Mouse (Mus musculus) hindbrain, embryonic 16.5 days (tissue): ENCODE results near the gene Adamts5. TPM values are rescaled to one million over a fixed set of nuclear protein-coding genes. Genes with fewer than 3 reads are reported as not detected.

Experiments
- ATAC-seq: fragments of 200-750 bp; cut with Nextera tagmentation; 2 replicates; pipeline ENCODE4 v1.8.0; 2017; ENCODE audit warnings: moderate TSS enrichment, moderate library complexity
- H3K27ac ChIP-seq: fragments of 300-500 bp; sonication (generic); 2 replicates; pipeline ENCODE4 v1.5.1; 2014; ENCODE audit warnings: low read depth, mild to moderate bottlenecking, control low read depth, low read length, moderate library complexity
- H3K27me3 ChIP-seq: fragments of 300-500 bp; sonication (generic); replicated peaks from 2 replicates; pipeline ENCODE4 v1.6.1; 2014; ENCODE audit warnings: low read length; ENCODE audit not compliant: control insufficient read depth, insufficient read depth
- H3K36me3 ChIP-seq: fragments of 300-500 bp; sonication (generic); 2 replicates; pipeline ENCODE4 v1.6.1; 2014; ENCODE audit warnings: mild to moderate bottlenecking, low read length, moderate library complexity, mixed read lengths; ENCODE audit not compliant: control insufficient read depth, insufficient read depth
- H3K4me1 ChIP-seq: fragments of 300-500 bp; sonication (generic); 2 replicates; pipeline ENCODE4 v1.6.1; 2014; ENCODE audit warnings: low read depth, low read length; ENCODE audit not compliant: control insufficient read depth, insufficient read depth
- H3K4me2 ChIP-seq: fragments of 300-500 bp; sonication (generic); 2 replicates; pipeline ENCODE4 v1.6.1; 2014; ENCODE audit warnings: mild to moderate bottlenecking, low read length, control low read depth, moderate library complexity
- H3K4me3 ChIP-seq: fragments of 300-500 bp; sonication (generic); 2 replicates; pipeline ENCODE4 v1.5.1; 2014; ENCODE audit warnings: mild to moderate bottlenecking, low read length, control low read depth, moderate library complexity
- H3K9ac ChIP-seq: fragments of 300-500 bp; sonication (generic); 2 replicates; pipeline ENCODE4 v1.6.1; 2014; ENCODE audit warnings: low read depth, mild to moderate bottlenecking, control low read depth, low read length, moderate library complexity
- H3K9me3 ChIP-seq: fragments of 300-500 bp; sonication (generic); 2 replicates; pipeline ENCODE4 v1.6.1; 2014; ENCODE audit warnings: mild to moderate bottlenecking, low read length, moderate library complexity; ENCODE audit not compliant: control insufficient read depth
- WGBS: fragments of 180-500 bp; shearing (Covaris S2); extraction: QIAGEN DNeasy Blood & Tissue Kit; methylation state at CpG from one replicate; pipeline ENCODE4 v1.1.7; 2014; 5-methylcytosine and 5-hydroxymethylcytosine counted together
- polyA plus RNA-seq: library from polyadenylated mRNA; unstranded; fragments of >200 nt; fragmentation: Nextera tagmentation; extraction: Ambion mirVana; gene quantifications from 2 replicates; pipeline ENCODE4 v1.2.1, GENCODE M21; 2015

Adamts5 gene
- polyA plus RNA-seq, 1 experiment from 2014 or later, result 4.5 TPM

DNA sequence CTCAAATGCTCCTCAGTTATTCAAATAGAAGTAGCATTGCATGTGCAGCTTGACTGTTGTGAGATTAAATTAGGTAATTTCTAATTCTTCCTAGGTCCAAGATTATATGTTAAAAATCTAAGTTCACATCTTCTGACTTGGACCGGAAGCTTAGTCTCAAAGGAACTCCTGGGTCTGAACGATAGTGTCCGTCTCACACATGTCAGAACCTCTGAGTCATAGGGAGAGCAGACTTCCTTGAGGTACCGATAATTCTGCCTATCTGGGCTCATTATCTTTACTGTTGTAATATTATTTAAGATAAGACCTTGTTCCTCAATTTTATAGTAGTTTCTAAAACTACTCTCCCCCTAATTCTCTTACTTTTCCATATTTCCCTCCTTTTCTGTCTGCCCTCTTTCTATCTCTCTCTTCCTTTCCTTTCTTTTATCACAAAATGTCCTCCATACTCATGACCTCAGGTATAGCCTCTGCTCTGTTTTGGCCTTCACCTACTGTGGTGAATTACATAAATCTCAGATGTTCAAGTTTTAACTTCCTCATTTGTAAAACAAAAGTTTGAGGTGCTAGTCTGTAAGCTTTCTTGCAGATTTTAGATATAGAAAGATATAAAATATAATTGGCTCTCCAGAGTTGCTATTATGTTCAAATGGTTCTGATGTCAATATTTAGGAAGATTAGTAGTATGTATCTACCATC, 36.8 kb downstream of the Adamts5 start:
- ATAC-seq, result no peak
- no peaks in the 10 kb centered on the region for H3K4me1 ChIP-seq
- H3K36me3 ChIP-seq, result no peaks in the 10 kb centered on the region
- no peak overlapping the region for H3K27ac ChIP-seq
- no peak overlapping the region for H3K4me2 ChIP-seq
- WGBS, result 93% methylated on average over 4 of the region's 4 CpGs
- H3K9ac ChIP-seq, result no peak overlapping the region
- H3K27me3 ChIP-seq, result no peaks in the 10 kb centered on the region
- no peak overlapping the region for H3K4me3 ChIP-seq
- H3K9me3 ChIP-seq, result no peaks in the 10 kb centered on the region

DNA sequence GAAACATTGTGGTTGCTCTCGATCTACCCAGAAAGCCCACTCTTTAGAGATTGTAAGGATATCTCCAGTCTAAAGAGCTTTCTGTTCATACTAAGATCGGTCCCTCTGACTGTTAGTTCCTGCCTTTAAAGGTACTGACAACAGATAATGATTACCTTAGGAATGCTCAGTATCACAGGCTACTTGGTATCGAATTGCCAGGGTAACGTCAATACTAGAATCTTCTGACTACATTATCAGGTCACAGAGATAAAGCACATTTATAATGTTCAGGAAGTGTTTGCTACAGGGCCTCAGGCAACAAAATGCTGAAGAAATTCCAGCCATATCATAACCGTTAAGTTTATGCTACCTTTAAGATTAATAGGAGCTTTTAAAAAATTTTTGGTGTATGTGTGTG, 47.1 kb downstream of the Adamts5 start:
- H3K4me2 ChIP-seq, result no peak overlapping the region
- no peaks in the 10 kb centered on the region for H3K9me3 ChIP-seq
- no peak overlapping the region for H3K9ac ChIP-seq
- no peak overlapping the region for H3K4me3 ChIP-seq
- whole genome bisulfite sequencing, result 97% methylated on average over 5 of the region's 5 CpGs
- H3K4me1 ChIP-seq, result no peaks in the 10 kb centered on the region
- no peaks in the 10 kb centered on the region for H3K36me3 ChIP-seq
- no peak overlapping the region for H3K27ac ChIP-seq
- ATAC-seq, result no peak
- no peaks in the 10 kb centered on the region for H3K27me3 ChIP-seq

DNA sequence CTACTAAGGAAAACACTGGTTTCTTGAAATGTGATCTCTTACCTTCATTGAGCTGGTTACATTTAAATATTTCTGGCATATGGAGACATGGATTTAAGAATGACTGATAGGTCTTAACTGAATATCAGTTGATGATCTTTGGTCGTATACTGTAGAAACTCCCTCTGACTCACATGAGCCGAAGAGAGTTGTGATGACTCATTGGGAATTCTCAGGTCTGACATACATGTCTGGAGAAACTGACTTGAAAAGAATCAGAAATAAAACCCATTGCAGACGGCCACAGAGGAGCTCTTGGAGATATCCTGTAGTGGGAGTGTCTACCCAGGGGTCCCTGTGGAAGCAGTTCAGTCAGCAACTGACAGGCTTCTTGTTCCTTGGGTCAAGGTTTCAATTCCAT, 74.6 kb downstream of the Adamts5 start:
- no peaks in the 10 kb centered on the region for H3K9me3 ChIP-seq
- no peak overlapping the region for H3K9ac ChIP-seq
- H3K4me1 ChIP-seq, result no peaks in the 10 kb centered on the region
- H3K27ac ChIP-seq, result no peak overlapping the region
- H3K4me3 ChIP-seq, result no peak overlapping the region
- no peak for ATAC-seq
- H3K27me3 ChIP-seq, result no peaks in the 10 kb centered on the region
- H3K4me2 ChIP-seq, result no peak overlapping the region
- no peaks in the 10 kb centered on the region for H3K36me3 ChIP-seq
- WGBS, result 79% methylated on average over 3 of the region's 3 CpGs

DNA sequence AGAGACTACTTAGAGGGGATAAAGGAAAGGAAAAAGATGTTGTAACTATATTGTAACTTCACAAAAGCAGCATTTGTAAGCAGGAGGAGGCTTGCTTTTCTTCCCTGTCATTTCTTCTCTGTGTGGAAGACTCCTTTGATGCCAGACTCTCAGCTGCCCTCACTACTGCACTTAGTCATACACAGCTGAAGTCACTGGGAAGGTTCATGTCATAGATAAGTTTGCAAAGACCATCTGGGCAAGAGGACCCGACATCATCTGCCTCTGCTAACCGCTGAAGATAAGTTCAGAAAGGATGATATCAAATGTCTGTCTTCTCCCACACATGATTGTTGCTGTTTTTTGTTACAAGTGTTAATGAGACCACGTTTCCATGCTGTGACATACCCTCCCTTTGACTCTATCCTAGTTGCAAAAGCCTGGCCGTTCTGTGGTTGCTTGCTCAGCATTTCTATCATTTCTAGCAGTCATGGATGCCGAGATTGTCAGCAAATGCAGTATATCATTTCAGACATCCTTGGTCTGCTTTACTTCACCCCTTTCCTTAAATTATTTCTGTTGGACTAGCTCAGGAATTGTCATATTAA, 79.2 kb downstream of the Adamts5 start:
- Histone ChIP-seq H3K9me3 (no peaks in the 10 kb centered on the region), H3K4me2 (no peak overlapping the region), H3K36me3 (no peaks in the 10 kb centered on the region), H3K9ac (no peak overlapping the region), H3K4me3 (no peak overlapping the region), H3K27me3 (no peaks in the 10 kb centered on the region), H3K4me1 (no peaks in the 10 kb centered on the region), H3K27ac (no peak overlapping the region)
- WGBS, result 84% methylated on average over 5 of the region's 5 CpGs
- no peak for ATAC-seq

DNA sequence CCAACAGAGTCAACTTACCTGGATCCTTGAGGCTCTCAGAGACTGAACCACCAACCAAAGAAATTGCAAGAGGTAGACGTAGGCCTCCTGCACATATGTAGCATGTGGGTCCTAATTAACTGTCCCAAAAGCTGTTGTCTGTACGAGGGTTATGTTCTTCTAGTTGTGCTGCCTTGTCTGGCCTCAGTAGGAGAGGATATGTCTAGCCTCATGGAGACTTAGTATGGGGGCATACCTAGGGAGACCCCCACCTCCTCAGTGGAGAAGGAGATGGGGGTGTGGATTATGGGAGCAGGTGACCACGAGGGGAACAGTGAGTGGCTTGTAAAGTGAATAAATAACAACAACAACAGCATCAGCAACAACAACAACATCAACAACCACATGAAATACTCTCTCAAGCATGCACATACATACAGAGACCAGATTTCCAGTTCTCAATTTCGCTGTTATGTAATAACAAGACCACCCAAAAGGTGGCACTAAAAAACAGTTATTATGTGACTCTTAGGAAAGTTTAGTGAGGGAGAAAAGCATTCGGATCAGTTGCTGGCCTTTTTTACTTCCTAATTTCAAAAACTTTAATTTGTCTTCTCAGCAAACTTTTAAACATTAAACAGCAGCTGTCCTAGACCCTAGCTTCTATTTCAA, 81.7 kb downstream of the Adamts5 start:
- Histone ChIP-seq H3K4me3 (no peak overlapping the region), H3K27me3 (no peaks in the 10 kb centered on the region), H3K4me1 (no peaks in the 10 kb centered on the region), H3K4me2 (no peak overlapping the region), H3K27ac (no peak overlapping the region), H3K36me3 (no peaks in the 10 kb centered on the region), H3K9ac (no peak overlapping the region), H3K9me3 (no peaks in the 10 kb centered on the region)
- peak; percentile 69 for ATAC-seq
- WGBS, result 65% methylated on average over 5 of the region's 5 CpGs

DNA sequence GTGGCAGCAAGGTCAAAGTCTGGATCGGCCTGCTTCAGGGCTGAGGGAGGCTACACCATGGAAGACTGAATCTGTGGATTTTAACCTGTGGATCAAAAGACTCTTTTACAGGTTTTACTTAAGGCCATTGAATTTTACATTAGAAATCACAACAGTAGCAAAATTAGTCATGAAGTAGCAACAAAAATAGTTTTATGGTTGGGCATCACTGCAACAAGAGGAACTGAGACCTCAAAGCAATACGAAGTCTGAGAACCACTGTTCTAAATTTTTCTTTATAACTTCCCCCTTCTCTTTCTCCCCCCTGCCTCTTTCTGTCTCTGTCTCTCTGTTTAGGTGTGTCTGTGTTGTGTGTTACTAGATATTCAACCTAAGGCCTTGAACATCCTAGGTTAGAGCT, 87.5 kb downstream of the Adamts5 start:
- H3K9ac ChIP-seq, result no peak overlapping the region
- H3K4me3 ChIP-seq, result no peak overlapping the region
- H3K27ac ChIP-seq, result no peak overlapping the region
- H3K4me1 ChIP-seq, result no peaks in the 10 kb centered on the region
- ATAC-seq, result no peak
- 91% methylated on average over 2 of the region's 2 CpGs for WGBS
- H3K27me3 ChIP-seq, result no peaks in the 10 kb centered on the region
- no peak overlapping the region for H3K4me2 ChIP-seq
- no peaks in the 10 kb centered on the region for H3K36me3 ChIP-seq
- H3K9me3 ChIP-seq, result no peaks in the 10 kb centered on the region

DNA sequence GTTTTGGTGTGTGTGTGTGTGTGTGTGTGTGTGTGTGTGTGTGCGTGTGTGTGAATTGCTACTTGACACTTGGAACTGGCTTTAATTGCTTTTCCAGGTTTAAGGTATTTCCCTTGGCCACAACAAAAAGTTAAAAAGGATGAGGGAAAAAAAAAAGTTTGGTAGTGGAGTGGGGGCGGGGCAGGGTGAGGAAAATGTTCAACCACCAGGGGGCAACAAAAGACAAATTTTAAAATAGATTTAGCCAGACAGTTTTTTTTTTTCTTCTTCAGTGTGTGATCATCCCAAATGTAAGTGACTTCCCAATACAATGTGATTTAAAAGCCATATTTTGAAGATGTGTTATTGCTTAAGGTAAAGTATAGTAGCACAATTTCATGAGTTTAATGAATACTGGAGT, 94.0 kb downstream of the Adamts5 start:
- no peaks in the 10 kb centered on the region for H3K27me3 ChIP-seq

DNA sequence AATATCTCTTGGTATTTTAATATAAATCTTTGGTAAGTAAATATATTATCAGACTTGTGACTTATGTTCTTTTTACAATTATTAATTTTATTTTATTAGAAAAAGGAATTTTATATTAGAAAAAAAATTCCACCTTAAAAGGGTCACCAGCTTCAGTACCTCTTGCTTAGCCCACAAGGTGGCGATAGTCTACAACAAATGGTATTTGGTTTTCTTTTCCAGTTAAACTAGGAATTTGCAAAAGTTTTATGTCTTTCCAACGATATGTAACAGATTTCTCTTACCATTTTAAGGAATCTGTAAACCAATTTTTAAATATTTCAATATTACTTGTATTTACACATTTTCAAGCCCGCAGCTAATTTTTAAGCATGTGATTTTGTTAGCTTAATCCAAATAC, 94.6 kb downstream of the Adamts5 start:
- Histone ChIP-seq H3K27me3 (no peaks in the 10 kb centered on the region), H3K9ac (no peak overlapping the region), H3K36me3 (no peaks in the 10 kb centered on the region), H3K27ac (no peak overlapping the region), H3K4me1 (peaks cover 8% of the 10 kb centered on the region), H3K4me2 (no peak overlapping the region; the same call in 1 of the 2 replicates), H3K4me3 (no peak overlapping the region), H3K9me3 (no peaks in the 10 kb centered on the region)
- WGBS, result 20% methylated on average over 3 of the region's 3 CpGs
- no peak for ATAC-seq

More for the DNA sequence above, 94.0 kb downstream of the Adamts5 start:
- Histone ChIP-seq H3K36me3 (no peaks in the 10 kb centered on the region), H3K4me1 (peaks cover 5% of the 10 kb centered on the region), H3K4me3 (no peak overlapping the region), H3K9ac (no peak overlapping the region), H3K9me3 (no peaks in the 10 kb centered on the region), H3K4me2 (peak overlapping the region; percentile 13; the same call in 1 of the 2 replicates), H3K27ac (no peak overlapping the region)
- no peak for ATAC-seq
- 20% methylated on average over 2 of the region's 2 CpGs for WGBS
